Mouse (Mus musculus): Measurements from ENCODE around the gene Mapre1. TPM values are rescaled to one million over a fixed set of nuclear protein-coding genes. Genes with fewer than 3 reads are reported as not detected.
"Not testable (repeated sequence)": the region's sequence is repeated elsewhere in the genome, so short reads cannot be mapped to it uniquely, and the experiment has no call there.

Gene Mapre1
- 100 to 1,000 TPM; 107 to 115 TPM for total RNA-seq (2021)
- long read RNA-seq, experiment 1, full-length matches to known transcripts: 156 of 189 reads
- long read RNA-seq, experiment 1, partial matches to known transcripts: 23 of 189 reads
- long read RNA-seq, experiment 1, other reads (novel, unspliced or antisense): 10 of 189 reads
- long read RNA-seq, experiment 2, full-length matches to known transcripts: 82 of 99 reads
- long read RNA-seq, experiment 2, partial matches to known transcripts: 4 of 99 reads
- long read RNA-seq, experiment 2, other reads (novel, unspliced or antisense): 13 of 99 reads

DNA sequence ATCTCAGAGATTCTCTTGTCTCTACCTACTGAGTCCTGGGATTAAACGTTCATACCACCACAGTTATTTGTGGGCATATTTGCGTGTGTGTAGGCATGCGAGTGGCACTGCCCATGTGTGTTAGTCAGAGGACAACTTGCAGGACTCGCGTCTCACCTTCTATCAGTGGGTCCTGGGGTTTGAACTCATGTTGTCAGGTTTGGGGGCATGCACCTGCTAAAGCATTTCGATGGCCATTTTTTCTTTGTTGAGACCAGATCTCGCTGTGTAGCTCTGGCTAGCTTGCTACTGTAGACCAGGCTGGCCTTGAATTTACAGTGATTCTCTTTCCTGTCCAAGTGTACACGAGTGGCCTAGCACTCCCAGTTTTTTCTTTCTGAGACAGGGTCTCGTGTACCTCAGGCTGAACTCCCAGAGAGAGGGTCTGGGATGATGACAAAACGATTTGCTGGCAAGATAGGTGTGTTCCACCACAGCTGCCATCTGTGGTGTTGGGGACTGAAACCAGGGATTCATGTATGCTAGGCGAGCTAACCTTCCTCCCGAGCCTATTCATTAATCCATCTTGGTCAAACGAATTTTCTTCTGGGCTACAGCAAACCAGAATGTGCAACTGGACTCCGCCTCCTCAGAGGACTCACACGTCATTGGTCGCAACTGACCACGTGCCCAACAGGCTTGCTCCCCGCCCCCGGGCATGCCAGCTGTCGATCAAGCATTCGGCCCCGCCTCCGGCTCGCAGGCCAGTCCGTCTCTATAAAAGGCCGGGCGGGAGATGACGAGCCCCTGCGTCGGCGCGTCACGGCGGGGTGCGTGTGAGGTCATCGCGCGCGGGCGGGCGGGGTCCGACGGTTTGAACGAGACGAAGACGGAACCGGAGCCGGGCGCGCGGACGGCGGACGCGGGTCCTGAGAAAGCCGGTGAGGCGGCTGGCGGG is at the start of gene Mapre1:
Mapre1 (plus strand) TSS at position 775 of the 937 bp plus-strand sequence.
- DNase-seq: peak; percentile 100

DNA sequence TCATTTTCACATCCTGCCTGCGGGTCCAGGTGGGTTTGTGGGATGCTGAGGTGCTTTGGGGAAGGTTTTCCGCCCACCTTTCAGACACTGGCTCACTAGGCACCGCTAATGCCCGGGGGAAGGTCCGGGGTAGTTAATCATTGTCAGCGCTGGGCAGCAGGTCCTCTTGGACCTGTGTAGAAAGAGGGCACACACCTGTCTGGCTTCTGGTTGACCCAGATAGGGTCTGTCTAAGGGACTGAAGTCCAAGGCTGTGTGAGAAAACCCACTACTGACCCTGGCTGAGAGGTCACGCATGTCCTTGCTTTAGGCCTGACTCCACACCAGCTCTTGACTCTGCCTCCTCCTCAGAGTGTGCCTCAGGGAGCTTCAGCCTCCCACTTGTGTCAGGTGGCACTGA is 47.7 kb upstream of the Mapre1 start:
- DNase-seq: not testable (repeated sequence)

DNA sequence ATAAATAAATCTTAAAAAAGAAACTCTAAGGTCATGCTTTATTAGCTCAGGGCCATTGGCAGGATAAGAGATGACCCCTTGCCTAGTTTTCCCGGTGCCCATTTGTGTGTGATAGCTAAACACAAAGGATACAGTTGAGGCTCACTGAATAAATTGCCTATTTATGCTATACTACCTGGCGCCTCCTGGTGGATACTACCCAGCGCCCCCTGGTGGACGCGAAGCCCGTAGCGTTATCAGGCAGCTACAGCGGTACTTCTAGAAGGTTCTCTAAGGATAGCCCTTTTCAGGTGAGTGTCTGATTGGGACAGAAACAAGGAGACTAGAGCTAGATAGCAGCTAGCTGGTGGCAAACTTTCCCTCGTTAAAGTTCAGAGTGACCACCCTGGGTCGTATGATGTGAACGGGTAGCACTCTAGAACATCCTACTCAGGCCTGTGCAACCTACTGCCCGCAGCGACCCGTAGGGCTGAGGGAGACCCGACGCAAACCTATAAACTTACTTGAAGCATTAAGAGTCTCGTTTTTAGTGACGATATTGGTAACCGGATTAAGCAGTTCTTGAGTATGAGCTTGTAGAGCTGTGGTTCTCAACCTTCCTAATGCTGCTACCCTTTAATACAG is 46.5 kb upstream of the Mapre1 start:
- DNase-seq: peak; percentile 81

DNA sequence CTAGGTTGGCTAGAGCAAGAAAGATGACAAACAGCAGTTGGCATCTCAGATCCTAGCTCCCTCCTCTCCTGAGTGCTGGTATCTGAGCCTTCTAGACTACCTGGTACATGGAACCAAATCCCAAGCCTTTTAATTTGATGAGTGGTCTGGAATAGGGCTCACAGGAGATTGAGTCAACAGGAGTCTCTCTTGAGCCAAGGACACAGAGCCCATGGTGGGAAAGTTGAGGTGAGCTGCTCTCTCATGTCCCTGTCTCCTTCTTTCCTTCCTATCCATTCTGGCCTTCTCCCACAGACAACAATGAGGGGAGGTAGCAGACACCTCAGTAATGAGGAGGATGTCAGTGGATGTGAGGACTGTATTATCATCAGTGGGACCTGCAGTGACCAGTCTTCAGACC is 44.7 kb upstream of the Mapre1 start, which contains the start of gene Dnmt3c:
Dnmt3c (plus strand) TSS at position 301 of the 400 bp plus-strand sequence.
- no peak for DNase-seq

DNA sequence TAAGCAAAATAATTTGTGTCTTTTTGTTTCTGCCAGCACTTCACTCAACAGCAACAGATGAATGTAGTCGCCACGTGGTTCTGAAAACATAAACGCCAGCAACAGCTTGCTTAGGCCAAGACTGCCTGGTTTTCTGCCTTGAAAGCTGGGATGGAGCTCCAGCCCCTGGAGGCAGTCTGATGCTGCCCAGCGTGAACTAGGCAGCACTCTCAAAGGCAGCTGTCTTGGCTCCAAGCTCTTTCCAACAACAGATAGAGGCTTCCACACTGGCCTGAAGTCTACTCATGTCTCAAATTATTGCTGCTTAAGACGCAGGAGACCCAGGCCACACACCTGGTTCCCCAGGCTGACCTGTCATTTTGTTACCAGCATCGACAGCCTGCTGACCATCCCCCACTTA is 37.7 kb upstream of the Mapre1 start:
- DNase-seq: no peak

DNA sequence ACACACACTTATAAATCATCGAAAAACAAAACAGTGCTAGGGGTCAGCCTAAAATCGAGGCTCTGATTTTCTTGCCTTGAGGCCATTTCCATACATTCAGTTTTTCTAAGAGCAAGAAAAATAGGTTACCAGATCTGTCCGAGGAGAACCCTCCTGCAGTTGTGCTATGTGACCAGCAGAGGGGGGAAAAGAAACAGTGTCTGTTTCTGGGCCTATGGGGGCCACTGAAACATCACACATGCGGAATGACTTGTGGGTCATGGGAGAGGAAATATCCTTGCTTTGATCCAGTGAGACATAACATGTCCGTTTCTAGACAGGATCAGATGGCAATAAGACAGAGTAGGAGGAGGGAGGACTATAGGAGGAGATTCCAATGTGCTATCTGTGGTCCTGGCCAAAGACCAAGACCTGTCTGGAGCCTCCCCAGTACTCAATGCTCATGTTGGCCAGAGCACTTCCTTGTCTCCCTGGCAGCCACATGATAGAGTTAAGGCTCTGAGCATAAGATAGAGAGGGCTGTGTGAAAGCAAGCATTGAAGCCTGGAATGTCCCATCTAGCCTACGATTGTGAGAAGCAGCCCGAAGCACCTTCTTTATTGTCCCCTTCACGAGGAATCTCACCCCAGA is 30.3 kb upstream of the Mapre1 start:
- peak; percentile 35 for DNase-seq

DNA sequence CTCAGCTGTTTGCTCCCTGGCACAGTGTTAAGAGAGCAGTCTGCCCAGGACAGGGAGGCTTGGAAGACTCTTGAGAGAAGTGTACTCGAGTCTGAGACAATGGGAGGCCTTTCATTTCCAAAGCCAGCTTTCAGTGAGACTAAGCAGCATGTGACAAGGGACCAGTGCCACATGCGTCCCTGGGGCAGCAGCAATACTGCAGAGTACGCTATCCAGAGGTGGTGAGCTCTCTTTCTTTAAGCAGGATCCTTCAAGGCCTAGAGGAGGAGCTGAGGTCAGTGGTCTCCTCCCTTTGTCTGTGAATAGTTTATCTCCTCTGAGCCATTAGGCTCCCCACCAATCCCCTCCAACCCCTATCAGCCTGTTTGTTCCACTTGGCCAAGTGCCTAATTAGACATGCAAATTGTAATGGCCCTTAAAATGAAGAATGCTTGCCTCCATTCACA is 28.4 kb upstream of the Mapre1 start:
- peak; percentile 24 for DNase-seq

DNA sequence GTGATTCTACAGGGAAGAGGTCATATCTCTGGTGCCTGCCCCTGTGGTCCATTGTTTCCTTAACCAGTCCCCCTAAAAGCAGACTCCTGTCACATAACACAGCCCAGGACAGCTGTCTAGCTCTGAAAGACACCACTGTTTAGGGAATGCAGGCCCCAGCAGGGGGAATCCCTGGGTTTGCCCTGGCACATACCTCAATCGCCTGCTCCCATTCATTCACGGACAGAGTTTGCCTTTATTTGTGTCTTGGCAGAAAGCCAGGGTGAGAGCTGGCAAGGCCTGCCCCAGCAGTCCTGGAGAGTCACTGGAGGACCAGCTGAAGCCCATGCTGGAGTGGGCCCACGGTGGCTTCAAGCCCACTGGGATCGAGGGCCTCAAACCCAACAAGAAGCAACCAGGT is 27.8 kb upstream of the Mapre1 start:
- DNase-seq: peak; percentile 66

DNA sequence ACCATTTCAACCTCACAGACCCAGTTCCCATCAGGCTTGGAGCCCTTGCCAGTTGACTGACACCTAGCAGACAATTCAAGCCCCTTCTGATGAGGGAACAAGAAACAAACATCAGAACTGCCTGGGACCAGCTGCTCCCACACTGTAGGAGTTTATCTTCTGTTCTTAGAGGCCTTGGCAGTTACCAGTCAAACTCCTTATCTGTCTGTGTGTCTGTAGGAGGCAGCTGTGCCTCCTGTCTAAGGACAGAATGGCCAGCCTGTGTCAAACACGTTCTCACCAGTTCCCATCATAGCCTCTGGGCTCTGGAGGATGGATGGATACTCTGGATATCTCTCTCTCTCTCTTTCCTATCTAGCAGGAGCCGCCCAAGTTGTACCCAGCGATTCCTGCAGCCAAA is 23.2 kb upstream of the Mapre1 start:
- DNase-seq: not testable (repeated sequence)

DNA sequence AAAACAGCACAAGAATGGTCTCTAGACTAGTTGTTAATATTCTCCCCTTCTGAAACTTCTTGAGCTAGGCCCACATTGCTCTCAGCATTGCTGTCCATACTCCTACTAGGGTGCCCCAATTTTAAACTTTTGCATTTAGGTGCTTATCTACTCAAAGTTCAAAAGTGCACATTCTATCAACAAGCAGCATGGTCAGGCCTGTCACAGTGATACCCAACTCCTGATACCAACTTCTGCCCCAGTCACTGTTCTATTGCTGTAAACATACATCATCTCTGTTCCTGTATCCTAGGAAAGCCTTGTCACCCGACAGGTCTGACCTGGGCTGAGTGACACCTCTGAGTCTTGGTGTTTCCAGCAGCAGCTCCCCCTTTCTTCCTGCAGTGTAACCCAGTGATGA is 18.0 kb upstream of the Mapre1 start:
- no peak for DNase-seq

DNA sequence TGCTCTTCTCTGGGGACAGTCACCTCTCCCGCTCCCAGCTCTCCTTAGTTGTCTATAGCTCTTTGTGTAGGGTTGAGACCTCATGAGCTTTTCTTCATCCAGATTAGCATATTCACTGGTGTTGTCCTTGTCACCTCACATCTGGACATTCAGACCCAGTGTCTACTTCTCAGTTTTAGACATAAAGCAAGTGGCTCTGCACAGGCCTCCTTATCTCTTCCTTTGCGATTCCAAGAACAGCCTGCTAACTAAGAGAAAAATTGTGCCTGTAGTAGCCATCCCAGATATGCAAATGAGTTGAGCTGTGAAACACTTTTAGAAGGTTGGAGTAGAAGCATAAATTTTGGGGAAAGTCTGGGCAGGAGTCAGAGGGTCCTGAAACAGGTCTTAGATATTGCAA is 16.6 kb upstream of the Mapre1 start:
- DNase-seq: no peak

DNA sequence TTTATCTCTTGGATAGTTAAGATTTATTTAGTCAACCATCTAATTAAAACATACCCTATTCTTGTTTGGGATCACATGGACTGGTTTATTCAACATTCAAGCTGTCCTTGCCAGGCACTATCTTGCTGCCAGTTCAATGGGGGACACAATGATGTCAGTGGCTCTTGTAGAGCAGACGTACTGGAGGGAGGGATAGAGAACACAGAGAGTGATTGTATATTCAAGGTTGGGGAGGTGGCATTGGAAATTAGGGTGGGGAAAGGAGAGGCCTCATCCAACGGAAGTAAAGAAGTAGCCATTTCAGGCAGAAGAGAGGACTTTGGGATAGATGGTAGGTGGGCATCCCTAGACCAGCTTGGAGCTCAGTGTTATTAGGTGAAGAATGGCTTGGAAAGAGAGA is 16.2 kb upstream of the Mapre1 start:
- no peak for DNase-seq

DNA sequence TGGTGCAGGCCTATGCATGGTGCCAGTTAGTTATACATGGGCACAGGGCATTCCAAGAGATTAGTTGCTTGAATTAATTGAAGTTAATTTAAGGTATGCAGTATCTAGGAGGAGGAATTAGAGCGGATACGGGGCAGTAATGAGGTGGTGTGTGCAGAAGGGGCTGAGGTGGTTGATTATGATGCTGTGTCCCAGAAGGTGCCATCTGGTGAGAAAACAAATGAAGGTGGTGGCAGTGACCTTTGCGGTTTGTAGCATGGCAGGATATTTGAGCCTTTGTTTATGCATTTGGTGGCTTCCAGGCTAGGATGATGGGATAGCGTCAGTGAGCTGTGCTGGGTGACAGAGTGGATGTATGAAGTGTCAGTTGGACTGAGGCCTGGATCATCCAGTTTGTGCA is 15.8 kb upstream of the Mapre1 start:
- no peak for DNase-seq

DNA sequence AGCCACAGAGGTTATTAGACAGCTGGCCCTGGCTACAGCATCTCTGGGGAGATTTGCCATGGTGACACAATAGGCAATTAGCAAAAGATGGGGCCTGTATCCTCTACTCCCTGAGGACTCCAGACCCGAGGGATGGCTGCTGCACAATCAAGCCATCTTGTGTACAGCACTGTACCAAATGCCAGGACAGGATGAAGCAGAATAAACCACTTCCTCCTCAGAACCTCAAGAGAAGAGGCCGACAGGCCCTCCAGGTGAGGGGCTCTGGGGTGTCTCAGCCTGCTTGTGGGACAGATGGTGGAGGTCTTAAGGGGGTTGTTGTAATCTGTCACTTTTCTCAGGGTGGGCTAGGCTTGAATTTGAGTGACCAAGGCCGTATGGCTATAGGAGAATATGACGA is 7.0 kb upstream of the Mapre1 start:
- no peak for DNase-seq

DNA sequence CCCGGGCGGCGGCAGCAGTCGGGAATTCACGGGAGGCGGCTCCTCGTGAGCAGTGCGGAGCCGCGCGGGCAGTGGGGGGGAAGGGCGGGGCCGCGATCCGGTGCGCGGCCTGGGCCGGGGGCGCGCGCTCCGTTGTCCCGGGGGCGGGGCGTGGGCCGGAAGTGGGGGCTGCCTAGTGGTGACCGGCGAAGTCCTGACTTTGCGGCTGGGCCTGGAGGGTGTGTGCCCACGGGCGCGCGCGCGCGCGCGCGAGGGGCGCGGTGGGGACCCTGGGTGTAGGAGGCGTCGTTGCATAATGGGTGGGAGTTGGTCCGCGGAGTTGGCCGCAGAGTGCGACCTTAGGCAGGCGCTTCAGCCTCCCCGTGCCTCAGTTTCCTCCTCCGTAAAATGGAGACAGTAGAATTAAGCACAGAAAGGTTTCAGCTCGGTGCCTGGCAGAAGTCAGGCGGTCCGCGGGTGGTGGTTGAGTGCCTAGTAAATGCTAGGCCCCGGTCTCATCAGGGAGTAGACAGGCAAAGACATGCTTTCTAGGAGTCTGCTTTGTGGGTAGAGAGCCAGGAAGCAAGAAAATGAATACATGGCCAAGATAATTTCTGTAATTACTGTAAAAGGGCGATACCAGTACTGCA is 477 bp downstream of the Mapre1 start:
- no peak for DNase-seq

DNA sequence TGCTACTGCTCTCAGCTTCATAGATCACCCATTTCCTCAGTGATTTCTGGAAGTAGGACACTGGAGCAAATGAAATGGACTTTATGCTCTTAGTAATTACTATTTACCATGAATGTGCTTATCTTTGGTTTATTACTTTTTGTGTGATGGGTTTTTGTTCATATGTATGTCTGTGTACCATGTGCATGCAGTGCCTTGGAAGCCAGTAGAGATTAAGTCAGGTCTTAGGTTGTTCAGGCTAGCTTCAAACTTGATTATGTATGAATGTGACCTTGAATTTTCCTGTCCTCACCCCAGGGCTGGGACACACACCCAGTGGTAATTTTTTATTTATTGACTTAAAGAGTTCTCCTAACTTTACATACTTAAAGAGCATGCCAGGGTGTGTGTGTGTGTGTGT is 6.9 kb downstream of the Mapre1 start:
- DNase-seq: no peak

DNA sequence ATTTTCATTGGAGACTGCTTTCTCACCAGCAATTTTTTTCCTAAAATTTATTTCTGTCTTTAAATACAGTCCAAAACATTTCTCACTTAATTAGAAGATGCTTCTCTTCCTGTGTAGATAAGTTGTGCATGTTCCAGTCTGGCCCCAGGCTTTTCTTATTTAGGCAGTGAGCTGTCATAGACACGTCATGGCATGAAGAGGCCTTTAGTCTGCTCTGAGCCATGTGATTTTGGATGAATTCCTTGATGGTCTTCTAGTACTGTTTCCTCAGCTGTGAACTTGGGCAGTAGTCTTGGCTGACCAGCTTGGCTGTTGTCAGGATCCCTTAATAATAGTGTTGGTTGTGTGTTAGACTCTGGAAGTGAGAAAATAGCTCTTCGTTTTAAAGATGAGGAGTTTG is 9.3 kb downstream of the Mapre1 start:
- DNase-seq: no peak

DNA sequence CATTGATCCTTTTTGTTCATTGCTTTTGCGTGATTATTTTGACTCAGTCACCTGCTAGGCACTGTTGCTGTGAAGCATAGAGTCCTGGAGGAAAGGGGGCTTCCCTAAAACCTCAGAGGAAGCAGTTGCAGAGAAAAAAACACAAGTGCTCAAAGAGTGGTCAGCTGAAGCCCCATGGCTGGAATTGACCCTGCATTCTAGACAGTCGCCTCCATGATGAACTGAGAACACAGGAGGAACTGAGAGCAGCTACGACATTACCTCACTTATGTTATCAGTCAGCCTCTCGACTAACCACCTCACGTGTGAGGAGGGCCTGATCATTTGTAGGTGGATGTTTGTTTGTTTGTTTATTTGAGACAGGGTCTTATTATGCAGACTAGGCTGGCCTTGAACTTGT is 21.0 kb downstream of the Mapre1 start:
- DNase-seq: no peak

DNA sequence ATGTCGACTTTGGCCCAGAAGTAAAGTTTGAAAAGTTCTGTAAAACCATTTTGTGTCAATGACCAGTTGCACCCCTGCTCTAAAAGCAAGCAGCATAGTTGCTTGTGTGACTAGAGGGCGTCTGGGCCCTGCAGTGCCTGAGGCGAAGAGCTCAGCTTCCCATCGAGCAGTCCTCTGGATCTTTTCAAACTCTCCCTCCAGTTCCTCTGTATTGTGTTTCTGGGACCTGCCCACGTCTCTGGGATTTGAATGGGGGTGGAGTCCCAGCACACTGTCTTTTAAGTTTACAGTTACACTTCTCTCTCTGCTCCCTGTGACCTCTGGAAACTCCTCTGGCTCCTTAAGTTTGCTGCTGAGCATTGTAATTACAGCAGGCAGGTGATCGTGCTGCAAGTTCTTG is 26.4 kb downstream of the Mapre1 start:
- no peak for DNase-seq

DNA sequence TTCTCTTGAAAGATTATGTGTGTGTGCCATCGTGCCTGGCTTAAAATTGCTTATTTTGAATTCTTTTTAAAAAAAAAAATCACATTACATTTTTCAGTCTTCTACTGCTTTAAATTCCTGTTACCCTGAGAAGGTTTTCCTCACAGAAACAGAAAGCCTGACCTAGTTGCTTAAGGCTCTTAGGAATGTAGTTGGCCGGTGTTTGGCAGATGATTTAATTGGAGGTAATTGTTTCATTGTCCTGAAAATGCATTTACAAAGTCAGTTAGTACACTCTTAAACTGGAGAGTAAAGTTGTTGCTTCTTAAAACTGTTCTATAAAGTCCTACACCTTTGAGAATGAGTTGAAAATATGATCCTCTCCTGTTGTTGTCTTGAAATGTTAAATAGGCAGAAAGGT is 27.8 kb downstream of the Mapre1 start:
- no peak for DNase-seq

DNA sequence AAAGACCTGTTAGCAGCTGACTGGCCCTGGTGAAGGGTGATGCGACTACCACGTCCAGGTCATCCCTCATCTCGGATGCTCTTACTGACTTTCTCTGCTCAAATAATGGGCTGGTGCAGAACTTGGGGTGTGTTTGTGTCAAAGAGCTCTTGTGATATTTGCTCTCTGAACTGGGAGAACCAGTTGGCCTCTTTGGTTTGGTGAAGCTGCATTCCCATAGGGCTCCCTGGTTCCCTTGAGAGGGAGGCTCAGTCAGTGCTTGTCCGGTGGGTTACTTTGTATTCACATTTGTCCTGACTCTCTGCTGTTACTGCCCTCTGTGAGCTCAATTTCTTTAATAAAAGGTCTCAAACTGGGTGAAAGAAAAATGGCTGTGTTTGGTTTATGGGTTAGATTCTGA is 31.9 kb downstream of the Mapre1 start:
- DNase-seq: no peak

DNA sequence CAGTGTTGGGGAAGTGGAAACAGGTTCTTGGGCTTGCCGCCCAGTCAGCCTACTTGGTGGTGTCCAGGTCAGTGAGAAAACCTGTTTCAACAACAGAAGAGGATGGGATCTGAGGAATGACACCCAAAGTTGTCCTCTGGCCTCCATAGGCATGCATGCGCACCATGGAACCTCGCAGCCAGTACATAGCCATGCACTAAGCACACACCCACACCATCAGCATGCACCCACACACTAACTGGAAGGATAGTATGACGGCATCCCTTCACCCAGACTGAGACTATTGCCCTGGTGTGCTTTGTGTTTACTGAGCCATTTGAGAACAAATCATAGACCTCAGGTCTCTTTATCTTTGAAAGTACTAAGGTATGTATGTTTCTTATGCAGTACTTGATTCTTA is 34.4 kb downstream of the Mapre1 start:
- no peak for DNase-seq
